Mouse (Mus musculus) liver, postnatal 0 days (tissue): Measurements from ENCODE around the gene Wdr45b. TPM values are rescaled to one million over a fixed set of nuclear protein-coding genes. Genes with fewer than 3 reads are reported as not detected.
"Not testable (repeated sequence)": the region's sequence is repeated elsewhere in the genome, so short reads cannot be mapped to it uniquely, and the experiment has no call there.

Source experiments
- ATAC-seq: fragments of 200-750 bp; cut with Nextera tagmentation; 2 replicates; pipeline ENCODE4 v1.8.0; 2017; ENCODE audit warnings: mild to moderate bottlenecking, moderate library complexity
- DNase-seq: peaks from one replicate; pipeline ENCODE4 v3.0.0-alpha.2; 2016
- H3K27ac ChIP-seq: fragments of 300-500 bp; sonication (generic); 2 replicates; pipeline ENCODE4 v1.5.1; 2014; ENCODE audit warnings: antibody characterized with exemption, moderate library complexity, mild to moderate bottlenecking, low read depth
- H3K27me3 ChIP-seq: fragments of 300-500 bp; sonication (generic); 2 replicates; pipeline ENCODE4 v1.6.1; 2014; ENCODE audit warnings: low read length, control low read depth, mixed read lengths; ENCODE audit not compliant: insufficient read depth
- H3K36me3 ChIP-seq: fragments of 300-500 bp; sonication (generic); replicated peaks from 2 replicates; pipeline ENCODE4 v1.6.1; 2014; ENCODE audit warnings: mild to moderate bottlenecking, control low read depth, low read length, moderate library complexity, mixed read lengths; ENCODE audit not compliant: insufficient read depth
- H3K4me1 ChIP-seq: fragments of 300-500 bp; sonication (generic); 2 replicates; pipeline ENCODE4 v1.6.1; 2014; ENCODE audit warnings: antibody characterized with exemption, mild to moderate bottlenecking, control low read depth; ENCODE audit not compliant: insufficient read depth
- H3K4me2 ChIP-seq: fragments of 300-500 bp; sonication (generic); 2 replicates; pipeline ENCODE4 v1.6.1; 2014; ENCODE audit warnings: low read depth, mild to moderate bottlenecking, low read length, moderate library complexity, mixed read lengths
- H3K4me3 ChIP-seq: fragments of 300-500 bp; sonication (generic); 2 replicates; pipeline ENCODE4 v1.5.1; 2014; ENCODE audit warnings: low read depth, low read length
- H3K9ac ChIP-seq: fragments of 300-500 bp; sonication (generic); replicated peaks from 2 replicates; pipeline ENCODE4 v1.6.1; 2014; ENCODE audit warnings: mild to moderate bottlenecking, moderate library complexity
- H3K9me3 ChIP-seq: fragments of 300-500 bp; sonication (generic); 2 replicates; pipeline ENCODE4 v1.6.1; 2016; ENCODE audit warnings: mild to moderate bottlenecking, control low read depth, low read length, mixed read lengths
- CTCF ChIP-seq: sonication (generic); IDR thresholded peaks from 2 replicates; pipeline ENCODE4 v1.5.1; 2016; ENCODE audit warnings: antibody characterized with exemption, low read depth
- EP300 ChIP-seq: IDR thresholded peaks from 2 replicates; pipeline ENCODE4 v1.6.1; 2016; ENCODE audit warnings: antibody characterized with exemption, low read depth, mild to moderate bottlenecking
- WGBS: fragments of 180-500 bp; shearing (Covaris S2); extraction: QIAGEN DNeasy Blood & Tissue Kit; methylation state at CpG from one replicate; pipeline ENCODE4 v1.1.7; 2014; ENCODE audit not compliant: insufficient replicate concordance; 5-methylcytosine and 5-hydroxymethylcytosine counted together
- polyA plus RNA-seq: library from polyadenylated mRNA; unstranded; fragments of >200 nt; fragmentation: Nextera tagmentation; extraction: Ambion mirVana; gene quantifications from 2 replicates; pipeline ENCODE4 v1.2.1, GENCODE M21; 2015

The Wdr45b gene
- polyA plus RNA-seq, 1 experiment from 2014 or later, result 16.7 TPM

DNA sequence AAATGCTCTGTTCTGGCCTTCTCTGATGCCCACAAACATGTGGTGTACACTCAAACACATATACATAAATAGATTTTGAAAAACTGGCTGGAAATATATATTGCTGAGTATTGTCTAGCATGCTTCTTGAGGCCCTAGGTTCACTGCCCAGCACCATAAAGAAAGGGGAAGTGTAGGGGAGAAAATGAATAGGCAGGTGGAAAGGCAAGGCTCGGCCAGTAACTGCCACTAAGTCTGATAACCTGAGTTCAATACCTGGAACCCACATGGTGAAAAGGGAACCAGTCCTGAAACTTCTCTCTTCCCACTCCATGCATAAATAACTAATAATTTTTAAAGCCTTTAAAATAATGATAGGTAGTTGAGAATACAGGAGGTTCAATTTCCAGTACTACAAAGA is 14.6 kb downstream of the Wdr45b start:
- H3K27ac ChIP-seq, result no peak overlapping the region
- no peaks in the 10 kb centered on the region for H3K27me3 ChIP-seq
- no peak for ATAC-seq
- TF ChIP-seq CTCF (no peak), EP300 (no peak)
- peaks cover 6% of the 10 kb centered on the region for H3K4me1 ChIP-seq
- DNase-seq, result no peak
- peaks cover 34% of the 10 kb centered on the region for H3K36me3 ChIP-seq
- no peaks in the 10 kb centered on the region for H3K9me3 ChIP-seq
- 48% methylated on average over 1 of the region's 1 CpGs for WGBS
- H3K9ac ChIP-seq, result no peak overlapping the region
- H3K4me3 ChIP-seq, result no peak overlapping the region
- no peak overlapping the region for H3K4me2 ChIP-seq

DNA sequence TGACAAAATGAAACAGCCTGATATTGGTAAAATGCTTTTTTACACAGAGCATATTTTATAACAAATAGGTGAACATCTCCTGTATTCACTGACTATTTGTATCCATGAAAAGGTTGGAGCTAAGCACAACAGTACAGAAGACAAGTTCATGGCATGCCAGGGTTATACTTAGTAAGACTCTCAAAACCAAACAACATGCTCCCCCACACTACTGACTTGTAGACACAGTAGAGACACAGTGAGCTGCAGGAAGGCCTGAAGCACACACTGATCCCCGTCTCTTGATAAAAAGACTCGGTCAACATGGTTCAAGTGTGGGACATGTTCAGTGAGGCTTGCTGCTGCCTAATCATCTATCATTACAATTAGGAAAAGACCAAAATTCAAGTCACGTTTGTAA is 22.6 kb downstream of the Wdr45b start:
- DNase-seq (no peak), ATAC-seq (no peak)
- H3K4me3 ChIP-seq, result no peak overlapping the region
- no peak overlapping the region for H3K9ac ChIP-seq
- H3K27ac ChIP-seq, result no peak overlapping the region
- WGBS, result 81% methylated on average over 3 of the region's 3 CpGs
- H3K27me3 ChIP-seq, result no peaks in the 10 kb centered on the region
- H3K4me1 ChIP-seq, result no peaks in the 10 kb centered on the region
- peaks cover 66% of the 10 kb centered on the region for H3K36me3 ChIP-seq
- TF ChIP-seq CTCF, result no peak
- no peak for TF ChIP-seq EP300
- no peak overlapping the region for H3K4me2 ChIP-seq
- H3K9me3 ChIP-seq, result no peaks in the 10 kb centered on the region

DNA sequence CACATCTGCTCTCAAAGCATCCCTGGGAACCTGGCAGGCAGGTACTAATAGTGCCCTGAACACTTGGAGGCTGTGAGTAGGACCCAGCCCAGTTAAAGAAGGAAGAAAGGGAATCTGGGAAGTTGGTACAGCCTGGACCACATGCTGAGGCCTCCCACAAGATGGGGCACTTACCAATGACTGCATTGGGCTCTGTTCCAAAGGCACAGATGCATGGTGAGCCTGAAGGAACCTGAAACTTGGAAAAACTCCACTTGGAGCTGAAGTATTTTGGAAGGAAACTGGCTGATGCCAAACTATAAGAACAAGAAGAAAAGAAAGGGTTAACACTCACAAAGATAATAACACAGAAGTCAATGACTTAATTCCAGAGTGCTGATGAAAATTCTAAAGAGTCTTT is 25.6 kb downstream of the Wdr45b start:
- TF ChIP-seq EP300, result no peak
- no peak for TF ChIP-seq CTCF
- Histone ChIP-seq H3K9me3 (no peaks in the 10 kb centered on the region), H3K4me3 (no peak overlapping the region), H3K4me2 (no peak overlapping the region), H3K9ac (no peak overlapping the region), H3K27ac (no peak overlapping the region), H3K27me3 (no peaks in the 10 kb centered on the region), H3K4me1 (0 out of 2 replicates have a peak, but pooled peaks cover 5% of the 10 kb centered on the region), H3K36me3 (peaks cover 50% of the 10 kb centered on the region)
- DNase-seq (no peak), ATAC-seq (no peak)

DNA sequence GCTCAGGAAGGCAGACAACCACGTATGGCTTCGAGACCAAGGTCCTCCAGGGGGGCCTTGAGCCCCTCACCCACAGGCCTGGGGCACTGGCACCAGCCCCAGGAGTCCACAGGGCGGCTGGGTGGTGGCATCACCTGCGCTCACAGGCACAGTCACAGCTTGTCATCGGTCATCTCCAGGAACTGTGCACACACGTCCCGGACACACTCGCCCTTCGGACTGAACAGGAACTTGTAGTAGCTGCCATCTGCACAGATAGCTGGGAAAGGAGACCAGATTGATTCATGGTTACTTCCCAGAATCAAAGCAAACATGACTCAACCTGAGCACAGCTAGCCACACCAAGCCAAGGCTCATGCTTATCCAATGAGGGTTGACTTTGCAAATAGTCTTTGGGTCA is 26.0 kb downstream of the Wdr45b start:
- no peaks in the 10 kb centered on the region for H3K9me3 ChIP-seq
- H3K27ac ChIP-seq, result no peak overlapping the region
- DNase-seq (no peak), ATAC-seq (no peak)
- H3K9ac ChIP-seq, result no peak overlapping the region
- no peak overlapping the region for H3K4me2 ChIP-seq
- no peak overlapping the region for H3K4me3 ChIP-seq
- WGBS, result 96% methylated on average over 9 of the region's 9 CpGs
- 0 out of 2 replicates have a peak, but pooled peaks cover 5% of the 10 kb centered on the region for H3K4me1 ChIP-seq
- no peak for TF ChIP-seq EP300
- no peak for TF ChIP-seq CTCF
- peaks cover 45% of the 10 kb centered on the region for H3K36me3 ChIP-seq
- H3K27me3 ChIP-seq, result no peaks in the 10 kb centered on the region

DNA sequence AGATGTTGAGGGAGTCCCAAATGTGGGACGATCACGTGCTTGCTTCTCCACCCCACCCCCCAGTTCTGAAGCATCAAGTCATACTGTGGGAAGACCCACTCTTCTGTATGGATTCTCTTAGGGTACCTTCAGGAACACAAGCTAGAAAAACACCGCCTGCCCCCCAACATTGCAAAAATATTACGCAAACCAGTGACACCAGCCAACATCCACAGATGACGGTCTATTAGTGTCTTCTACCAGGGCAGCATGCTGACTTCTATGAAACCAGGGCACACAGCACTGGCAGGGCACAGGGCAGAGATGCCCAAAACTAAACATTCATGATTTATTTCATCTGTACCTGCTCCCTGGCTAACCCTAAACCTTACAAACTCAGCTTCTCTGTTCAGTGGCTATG is 27.6 kb downstream of the Wdr45b start:
- no peak for ATAC-seq
- Histone ChIP-seq H3K9me3 (no peaks in the 10 kb centered on the region), H3K27me3 (no peaks in the 10 kb centered on the region), H3K4me3 (no peak overlapping the region), H3K9ac (no peak overlapping the region), H3K4me1 (0 out of 2 replicates have a peak, but pooled peaks cover 5% of the 10 kb centered on the region), H3K27ac (no peak overlapping the region; the same call in 1 of the 2 replicates), H3K4me2 (no peak overlapping the region), H3K36me3 (peaks cover 42% of the 10 kb centered on the region)
- WGBS, result 85% methylated on average over 5 of the region's 5 CpGs
- no peak for DNase-seq
- no peak for TF ChIP-seq CTCF
- no peak for TF ChIP-seq EP300

DNA sequence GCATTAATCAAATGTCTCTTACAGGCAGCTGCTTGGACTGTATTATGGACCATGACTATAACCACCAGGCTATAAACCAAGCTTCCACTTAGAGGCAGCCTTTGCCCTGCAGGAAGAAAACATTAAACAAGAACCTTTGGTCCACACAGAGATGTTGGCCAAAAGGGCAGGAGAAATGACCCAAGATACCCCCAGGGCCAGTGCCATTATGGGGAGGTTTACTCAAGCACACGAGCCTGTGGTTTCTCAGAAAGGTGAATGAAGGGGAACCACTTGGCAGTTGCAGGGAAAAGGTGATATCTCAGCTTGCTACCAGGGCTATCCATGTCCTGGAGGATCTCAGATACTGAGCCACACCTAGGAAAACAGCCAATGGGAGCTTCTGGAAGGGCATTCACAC is 28.2 kb downstream of the Wdr45b start:
- no peak overlapping the region for H3K4me3 ChIP-seq
- H3K4me1 ChIP-seq, result 0 out of 2 replicates have a peak, but pooled peaks cover 5% of the 10 kb centered on the region
- DNase-seq (no peak), ATAC-seq (peak; percentile 49)
- H3K9me3 ChIP-seq, result no peaks in the 10 kb centered on the region
- no peak overlapping the region for H3K9ac ChIP-seq
- no peaks in the 10 kb centered on the region for H3K27me3 ChIP-seq
- no peak overlapping the region for H3K4me2 ChIP-seq
- no peak overlapping the region; the same call in 1 of the 2 replicates for H3K27ac ChIP-seq
- peaks cover 42% of the 10 kb centered on the region for H3K36me3 ChIP-seq
- WGBS, result 55% methylated on average over 1 of the region's 1 CpGs
- TF ChIP-seq EP300 (no peak), CTCF (no peak)

DNA sequence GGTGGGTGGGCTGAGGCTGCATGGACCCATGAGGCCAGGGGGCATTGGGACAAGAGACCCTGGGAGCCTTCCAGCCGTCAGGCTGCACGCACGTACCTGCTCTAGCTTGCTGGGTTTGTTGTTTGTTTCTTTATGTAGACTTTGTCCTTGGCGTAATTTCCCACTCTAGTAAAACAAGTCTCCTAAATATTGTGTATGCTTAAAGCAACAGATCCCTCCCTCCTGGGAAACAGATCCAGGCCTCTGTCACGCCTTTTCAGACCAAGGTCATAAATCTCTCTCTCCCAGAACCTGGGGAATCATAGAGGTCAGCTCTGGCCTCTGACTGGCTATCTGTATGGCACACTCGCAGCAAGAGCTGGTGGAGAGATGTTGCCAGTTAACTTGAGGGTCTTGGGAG is 46.5 kb downstream of the Wdr45b start:
- H3K36me3 ChIP-seq, result peaks cover 37% of the 10 kb centered on the region
- not testable (repeated sequence) for H3K27ac ChIP-seq, H3K9me3 ChIP-seq, H3K9ac ChIP-seq, H3K4me2 ChIP-seq, DNase-seq, ATAC-seq, H3K27me3 ChIP-seq, H3K4me3 ChIP-seq, H3K4me1 ChIP-seq
- 90% methylated on average over 6 of the region's 6 CpGs for WGBS
